Mouse (Mus musculus) olfactory bulb, adult 2 months (tissue): ENCODE data around the gene Pld3.

Experiments
- CTCF ChIP-seq: fragments of 200-500 bp; IDR thresholded peaks from 2 replicates; pipeline ENCODE4 v1.5.1; 2012; ENCODE audit warnings: low read depth, mild to moderate bottlenecking, low read length, moderate library complexity; ENCODE audit not compliant: insufficient read depth
- POLR2A ChIP-seq: fragments of 200-500 bp; IDR thresholded peaks from 2 replicates; pipeline ENCODE4 v1.6.1; 2012; ENCODE audit warnings: mild to moderate bottlenecking, low read depth, low read length, moderate library complexity; ENCODE audit not compliant: insufficient read depth

- no peak for TF ChIP-seq POLR2A
- no peak for TF ChIP-seq CTCF
Observed at GRCm38 (mm10) chr7:27543065-27543464, 10.0 kb downstream of the Pld3 start.
